Mouse (Mus musculus): Measurements from ENCODE around the gene Speer4d. TPM values are rescaled to one million over a fixed set of nuclear protein-coding genes. Genes with fewer than 3 reads are reported as not detected.
A peak's percentile ranks its signal among the peaks of the same experiment; 100 is the strongest.
"Not testable (repeated sequence)": the region's sequence is repeated elsewhere in the genome, so short reads cannot be mapped to it uniquely, and the experiment has no call there.

The Speer4d gene
- total RNA-seq (2014; rRNA removed; ENCODE audit: low replicate concordance) (not detected in 2 replicates), polyA plus RNA-seq (2015; fragmentation: Nextera tagmentation; extraction: Ambion mirVana) (not detected in 2 replicates)

- H3K4me3 ChIP-seq (ENCODE audit: low read depth, low read length); H3K9me3 ChIP-seq (replicated peaks; ENCODE audit: control insufficient read depth, low read length); H3K9ac ChIP-seq (replicated peaks; ENCODE audit: low read depth, low read length); H3K4me2 ChIP-seq (ENCODE audit: low read depth, low read length); H3K4me1 ChIP-seq (ENCODE audit: control insufficient read depth, insufficient read depth); DNase-seq (ENCODE audit: low spot score); H3K27me3 ChIP-seq (ENCODE audit: control insufficient read depth, insufficient read depth, low read length); ATAC-seq (ENCODE audit: insufficient read depth, low read depth); H3K27ac ChIP-seq (ENCODE audit: low read depth); H3K36me3 ChIP-seq (replicated peaks; ENCODE audit: control insufficient read depth, insufficient read depth, low read length): not testable (repeated sequence)
- 39% methylated on average over 1 of the region's 1 CpGs for WGBS
Measured at GRCm38 (mm10) chr5:15618764-15619163, at the start of gene Speer4d. Gene Speer4d, plus strand, starts transcription at chr5:15619064.

- H3K9ac ChIP-seq (replicated peaks; ENCODE audit: low read depth, low read length); H3K4me3 ChIP-seq (ENCODE audit: low read depth, low read length); H3K4me2 ChIP-seq (ENCODE audit: low read depth, low read length); H3K9me3 ChIP-seq (replicated peaks; ENCODE audit: control insufficient read depth, low read length); H3K27me3 ChIP-seq (ENCODE audit: control insufficient read depth, insufficient read depth, low read length); H3K4me1 ChIP-seq (ENCODE audit: control insufficient read depth, insufficient read depth); ATAC-seq (ENCODE audit: insufficient read depth, low read depth); H3K27ac ChIP-seq (ENCODE audit: low read depth); H3K36me3 ChIP-seq (replicated peaks; ENCODE audit: control insufficient read depth, insufficient read depth, low read length); DNase-seq (ENCODE audit: low spot score): not testable (repeated sequence)
Measured at GRCm38 (mm10) chr5:15573735-15574134, 45.1 kb upstream of the Speer4d start.

DNA sequence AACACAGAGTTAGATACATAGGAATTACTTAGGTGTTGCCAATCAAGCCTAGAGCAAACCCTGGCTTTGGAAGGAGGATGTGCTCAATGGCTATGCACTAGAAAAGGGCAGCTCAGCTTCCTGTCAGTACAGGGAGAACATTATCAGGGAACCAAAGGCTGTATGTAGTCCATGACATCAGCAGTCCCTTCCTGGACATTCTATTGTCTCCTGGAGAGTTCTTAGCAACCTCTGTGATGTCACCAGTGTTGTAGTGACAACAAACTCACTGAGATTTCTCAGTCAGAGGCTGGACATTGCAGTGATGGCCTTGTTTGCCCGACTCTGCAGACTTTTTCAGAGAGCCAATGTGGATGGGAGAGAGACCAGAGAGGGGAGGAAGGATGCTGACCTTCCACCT is 41.8 kb upstream of the Speer4d start, which contains the start of gene Gm21083:
Gene Gm21083, plus strand, starts transcription at position 301 of the 400 bp plus-strand sequence.
- not testable (repeated sequence) for H3K4me1 ChIP-seq (ENCODE audit: control insufficient read depth, insufficient read depth); ATAC-seq (ENCODE audit: insufficient read depth, low read depth)
- WGBS, result no CpG with 5 or more reads among the region's 1 CpGs

GRCm38 (mm10) chr5:15586351-15586750 is 32.5 kb upstream of the Speer4d start:
- ATAC-seq (ENCODE audit: insufficient read depth, low read depth); H3K9ac ChIP-seq (replicated peaks; ENCODE audit: low read depth, low read length); H3K4me3 ChIP-seq (ENCODE audit: low read depth, low read length); H3K4me2 ChIP-seq (ENCODE audit: low read depth, low read length); H3K36me3 ChIP-seq (replicated peaks; ENCODE audit: control insufficient read depth, insufficient read depth, low read length); H3K9me3 ChIP-seq (replicated peaks; ENCODE audit: control insufficient read depth, low read length); H3K4me1 ChIP-seq (ENCODE audit: control insufficient read depth, insufficient read depth); H3K27ac ChIP-seq (ENCODE audit: low read depth); H3K27me3 ChIP-seq (ENCODE audit: control insufficient read depth, insufficient read depth, low read length); DNase-seq (ENCODE audit: low spot score): not testable (repeated sequence)
- peak; percentile 47 for TF ChIP-seq CTCF (IDR thresholded peaks at IDR 0.05; ENCODE audit: low read depth)

More for the DNA sequence above, 41.8 kb upstream of the Speer4d start, which contains the start of gene Gm21083:
- not testable (repeated sequence) for H3K9me3 ChIP-seq (replicated peaks; ENCODE audit: control insufficient read depth, low read length); H3K27me3 ChIP-seq (ENCODE audit: control insufficient read depth, insufficient read depth, low read length); H3K36me3 ChIP-seq (replicated peaks; ENCODE audit: control insufficient read depth, insufficient read depth, low read length); DNase-seq (ENCODE audit: low spot score); H3K9ac ChIP-seq (replicated peaks; ENCODE audit: low read depth, low read length); H3K27ac ChIP-seq (ENCODE audit: low read depth); H3K4me3 ChIP-seq (ENCODE audit: low read depth, low read length); H3K4me2 ChIP-seq (ENCODE audit: low read depth, low read length)

- H3K4me2 ChIP-seq (ENCODE audit: low read depth, low read length); H3K4me1 ChIP-seq (ENCODE audit: control insufficient read depth, insufficient read depth); H3K27ac ChIP-seq (ENCODE audit: low read depth); ATAC-seq (ENCODE audit: insufficient read depth, low read depth); H3K9me3 ChIP-seq (replicated peaks; ENCODE audit: control insufficient read depth, low read length); H3K9ac ChIP-seq (replicated peaks; ENCODE audit: low read depth, low read length); H3K27me3 ChIP-seq (ENCODE audit: control insufficient read depth, insufficient read depth, low read length); H3K4me3 ChIP-seq (ENCODE audit: low read depth, low read length); H3K36me3 ChIP-seq (replicated peaks; ENCODE audit: control insufficient read depth, insufficient read depth, low read length): not testable (repeated sequence)
- peak; percentile 59 for TF ChIP-seq CTCF (IDR thresholded peaks at IDR 0.05; ENCODE audit: low read depth)
- 28% methylated on average over 6 of the region's 6 CpGs for WGBS
- DNase-seq (ENCODE audit: low spot score), result peak; percentile 36
Measured at GRCm38 (mm10) chr5:15588291-15588690, 30.6 kb upstream of the Speer4d start.

- not testable (repeated sequence) for H3K36me3 ChIP-seq (replicated peaks; ENCODE audit: control insufficient read depth, insufficient read depth, low read length); H3K4me3 ChIP-seq (ENCODE audit: low read depth, low read length); H3K9ac ChIP-seq (replicated peaks; ENCODE audit: low read depth, low read length); H3K9me3 ChIP-seq (replicated peaks; ENCODE audit: control insufficient read depth, low read length); H3K27ac ChIP-seq (ENCODE audit: low read depth); DNase-seq (ENCODE audit: low spot score); H3K4me1 ChIP-seq (ENCODE audit: control insufficient read depth, insufficient read depth); H3K4me2 ChIP-seq (ENCODE audit: low read depth, low read length); ATAC-seq (ENCODE audit: insufficient read depth, low read depth); H3K27me3 ChIP-seq (ENCODE audit: control insufficient read depth, insufficient read depth, low read length)
- WGBS, result 51% methylated on average over 4 of the region's 5 CpGs
Measured at GRCm38 (mm10) chr5:15590635-15591034, 28.2 kb upstream of the Speer4d start.

DNA sequence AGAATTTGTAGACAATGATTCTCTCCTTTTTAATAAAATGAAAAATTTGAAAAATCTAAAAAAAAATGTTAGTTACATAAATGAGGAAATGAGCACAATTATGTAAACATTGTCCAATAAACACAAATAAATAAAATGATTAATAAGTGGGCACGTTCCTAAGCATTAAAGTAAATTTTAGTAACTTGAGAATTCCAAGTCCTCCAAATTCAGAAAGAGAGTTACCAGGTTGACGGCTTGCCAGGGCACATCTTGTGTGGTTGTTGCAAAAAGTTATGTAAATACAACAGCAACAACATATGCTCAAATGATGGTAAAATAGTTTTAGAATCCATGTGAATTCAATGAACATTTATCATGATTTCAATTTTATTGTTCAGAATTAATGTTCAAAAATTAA is 27.3 kb upstream of the Speer4d start:
- H3K27ac ChIP-seq (ENCODE audit: low read depth); H3K4me1 ChIP-seq (ENCODE audit: control insufficient read depth, insufficient read depth); DNase-seq (ENCODE audit: low spot score); H3K9ac ChIP-seq (replicated peaks; ENCODE audit: low read depth, low read length); H3K36me3 ChIP-seq (replicated peaks; ENCODE audit: control insufficient read depth, insufficient read depth, low read length); H3K27me3 ChIP-seq (ENCODE audit: control insufficient read depth, insufficient read depth, low read length); H3K9me3 ChIP-seq (replicated peaks; ENCODE audit: control insufficient read depth, low read length); H3K4me3 ChIP-seq (ENCODE audit: low read depth, low read length); H3K4me2 ChIP-seq (ENCODE audit: low read depth, low read length): not testable (repeated sequence)
- ATAC-seq (ENCODE audit: insufficient read depth, low read depth), result peak; percentile 14; the same call in 1 of the 2 replicates
- 48% methylated on average over 2 of the region's 2 CpGs for WGBS

- not testable (repeated sequence) for H3K36me3 ChIP-seq (replicated peaks; ENCODE audit: control insufficient read depth, insufficient read depth, low read length); H3K4me1 ChIP-seq (ENCODE audit: control insufficient read depth, insufficient read depth); H3K27ac ChIP-seq (ENCODE audit: low read depth); ATAC-seq (ENCODE audit: insufficient read depth, low read depth); DNase-seq (ENCODE audit: low spot score); H3K9ac ChIP-seq (replicated peaks; ENCODE audit: low read depth, low read length); H3K9me3 ChIP-seq (replicated peaks; ENCODE audit: control insufficient read depth, low read length); H3K4me2 ChIP-seq (ENCODE audit: low read depth, low read length); H3K27me3 ChIP-seq (ENCODE audit: control insufficient read depth, insufficient read depth, low read length); H3K4me3 ChIP-seq (ENCODE audit: low read depth, low read length)
Measured at GRCm38 (mm10) chr5:15598831-15599230, 20.0 kb upstream of the Speer4d start.
